Mouse (Mus musculus) cortical plate, adult 2 months (tissue): Measurements from ENCODE around the gene 2210017I01Rik. TPM values are rescaled to one million over a fixed set of nuclear protein-coding genes. Genes with fewer than 3 reads are reported as not detected.

Experiments
- H3K27ac ChIP-seq: fragments of 200-500 bp; 2 replicates; pipeline ENCODE4 v1.5.1; 2012; ENCODE audit warnings: low read length, control low read depth, inconsistent platforms; ENCODE audit not compliant: insufficient read depth
- H3K4me1 ChIP-seq: fragments of 200-500 bp; 2 replicates; pipeline ENCODE4 v1.6.1; 2011; ENCODE audit warnings: low read length; ENCODE audit not compliant: control insufficient read depth, insufficient read depth
- H3K4me3 ChIP-seq: fragments of 200-500 bp; 2 replicates; pipeline ENCODE4 v1.5.1; 2011; ENCODE audit warnings: mild to moderate bottlenecking, low read length, control low read depth; ENCODE audit not compliant: insufficient read depth
- CTCF ChIP-seq: fragments of 200-500 bp; IDR thresholded peaks from 2 replicates; pipeline ENCODE4 v1.5.1; 2011; ENCODE audit warnings: mild to moderate bottlenecking, control low read depth, low read length; ENCODE audit not compliant: insufficient read depth; ENCODE audit errors: extremely low read depth
- POLR2A ChIP-seq: fragments of 200-500 bp; IDR thresholded peaks from 2 replicates; pipeline ENCODE4 v1.6.1; 2011; ENCODE audit warnings: mild to moderate bottlenecking, low read length, control low read depth; ENCODE audit not compliant: insufficient read depth; ENCODE audit errors: extremely low read depth
- polyA plus RNA-seq: library from polyadenylated mRNA; depleted of rRNA; stranded (reverse); fragments of >200 nt; gene quantifications from 2 replicates; pipeline ENCODE4 v1.2.3, GENCODE M21; 2012; rRNA removed

2210017I01Rik gene
- not detected in 2 replicates for polyA plus RNA-seq

GRCm38 (mm10) chr3:92607392-92607791 lies at the start of gene 2210017I01Rik:
Gene 2210017I01Rik (minus strand): TSS chr3:92607492.
- no peaks in the 10 kb centered on the region for H3K4me1 ChIP-seq
- H3K27ac ChIP-seq, result no peak within 1 kb of the TSS
- no peak within 1 kb of the TSS for H3K4me3 ChIP-seq
- no peak for TF ChIP-seq CTCF
- no peak for TF ChIP-seq POLR2A

- no peak for TF ChIP-seq CTCF
- TF ChIP-seq POLR2A, result no peak
- Histone ChIP-seq H3K4me1 (no peaks in the 10 kb centered on the region), H3K27ac (no peak within 1 kb of the TSS), H3K4me3 (no peak within 1 kb of the TSS)
Measured at GRCm38 (mm10) chr3:92656826-92657225, 49.5 kb upstream of the 2210017I01Rik start, which contains the start of gene Lce1b. Gene Lce1b (minus strand): TSS chr3:92656926.

GRCm38 (mm10) chr3:92648207-92648606 lies 40.9 kb upstream of the 2210017I01Rik start, which contains the start of gene Lce1a1:
Gene Lce1a1 (minus strand): TSS chr3:92648307.
- Histone ChIP-seq H3K4me1 (no peaks in the 10 kb centered on the region), H3K27ac (no peak within 1 kb of the TSS), H3K4me3 (no peak within 1 kb of the TSS)
- TF ChIP-seq CTCF (no peak), POLR2A (no peak)

GRCm38 (mm10) chr3:92639854-92640253 lies 32.6 kb upstream of the 2210017I01Rik start:
- no peak overlapping the region for H3K27ac ChIP-seq
- no peak overlapping the region for H3K4me3 ChIP-seq
- H3K4me1 ChIP-seq, result no peaks in the 10 kb centered on the region
- TF ChIP-seq POLR2A (no peak), CTCF (no peak)

GRCm38 (mm10) chr3:92638653-92638991 lies 31.3 kb upstream of the 2210017I01Rik start:
- no peaks in the 10 kb centered on the region for H3K4me1 ChIP-seq
- no peak overlapping the region for H3K4me3 ChIP-seq
- TF ChIP-seq CTCF (no peak), POLR2A (no peak)
- no peak overlapping the region for H3K27ac ChIP-seq

GRCm38 (mm10) chr3:92637745-92638652 lies 30.7 kb upstream of the 2210017I01Rik start:
- H3K4me3 ChIP-seq, result no peak overlapping the region
- no peaks in the 10 kb centered on the region for H3K4me1 ChIP-seq
- no peak for TF ChIP-seq CTCF
- no peak for TF ChIP-seq POLR2A
- no peak overlapping the region for H3K27ac ChIP-seq

- Histone ChIP-seq H3K27ac (no peak within 1 kb of the TSS), H3K4me3 (no peak within 1 kb of the TSS), H3K4me1 (no peaks in the 10 kb centered on the region)
- TF ChIP-seq POLR2A, result no peak
- no peak for TF ChIP-seq CTCF
Measured at GRCm38 (mm10) chr3:92621560-92621959, 14.3 kb upstream of the 2210017I01Rik start, which contains the start of gene Lce6a. Gene Lce6a (minus strand): TSS chr3:92621660.

- Histone ChIP-seq H3K4me3 (no peak overlapping the region), H3K27ac (no peak overlapping the region), H3K4me1 (no peaks in the 10 kb centered on the region)
- TF ChIP-seq POLR2A (no peak), CTCF (no peak)
Measured at GRCm38 (mm10) chr3:92609804-92610203, 2.5 kb upstream of the 2210017I01Rik start.

- TF ChIP-seq POLR2A (no peak), CTCF (no peak)
- Histone ChIP-seq H3K27ac (no peak overlapping the region), H3K4me1 (no peaks in the 10 kb centered on the region), H3K4me3 (no peak overlapping the region)
Measured at GRCm38 (mm10) chr3:92602169-92602568, 5.1 kb downstream of the 2210017I01Rik start.

- H3K4me1 ChIP-seq, result no peaks in the 10 kb centered on the region
- no peak for TF ChIP-seq CTCF
- no peak for TF ChIP-seq POLR2A
- H3K4me3 ChIP-seq, result no peak overlapping the region
- no peak overlapping the region for H3K27ac ChIP-seq
Measured at GRCm38 (mm10) chr3:92600456-92600855, 6.8 kb downstream of the 2210017I01Rik start.
